Mouse (Mus musculus) cerebellum, adult 2 months (tissue): ENCODE data around the gene St3gal2. TPM values are rescaled to one million over a fixed set of nuclear protein-coding genes. Genes with fewer than 3 reads are reported as not detected.
A peak's percentile ranks its signal among the peaks of the same experiment; 100 is the strongest.
"Not testable (repeated sequence)": the region's sequence is repeated elsewhere in the genome, so short reads cannot be mapped to it uniquely, and the experiment has no call there.

Experiments used
- DNase-seq, 2 experiments: peaks; one replicate each; pipeline ENCODE4 v3.0.0; 2021
- H3K27ac ChIP-seq: fragments of 200-500 bp; 2 replicates; pipeline ENCODE4 v1.5.1; 2012; ENCODE audit warnings: low read length, control low read depth, inconsistent platforms; ENCODE audit not compliant: insufficient read depth
- H3K27me3 ChIP-seq: fragments of 200-500 bp; 2 replicates; pipeline ENCODE4 v1.6.1; 2012; ENCODE audit warnings: inconsistent platforms, mild to moderate bottlenecking, low read length, moderate library complexity; ENCODE audit not compliant: control insufficient read depth, insufficient read depth
- H3K4me1 ChIP-seq: fragments of 200-500 bp; 2 replicates; pipeline ENCODE4 v1.6.1; 2011; ENCODE audit warnings: low read length; ENCODE audit not compliant: control insufficient read depth, insufficient read depth
- H3K4me3 ChIP-seq: fragments of 200-500 bp; replicated peaks from 2 replicates; pipeline ENCODE3; 2011; ENCODE audit warnings: mild to moderate bottlenecking, low read depth, low read length, control low read depth; ENCODE audit not compliant: insufficient read depth
- CTCF ChIP-seq: fragments of 200-500 bp; IDR thresholded peaks from 2 replicates; pipeline ENCODE4 v1.5.1; 2011; ENCODE audit warnings: low read depth, mild to moderate bottlenecking, control low read depth, low read length, moderate library complexity, borderline replicate concordance; ENCODE audit not compliant: insufficient read depth
- POLR2A ChIP-seq: fragments of 200-500 bp; IDR thresholded peaks from 2 replicates; pipeline ENCODE4 v1.6.1; 2011; ENCODE audit warnings: low read length, control low read depth, borderline replicate concordance; ENCODE audit not compliant: insufficient read depth
- WGBS: fragments of 180-500 bp; shearing (Covaris S2); methylation state at CpG from one replicate; pipeline ENCODE4 v1.1.7; 2018; 5-methylcytosine and 5-hydroxymethylcytosine counted together
- polyA plus RNA-seq: library from polyadenylated mRNA; depleted of rRNA; stranded (reverse); fragments of >200 nt; gene quantifications from 2 replicates; pipeline ENCODE4 v1.2.3, GENCODE M21; 2012

Gene St3gal2
- polyA plus RNA-seq, 1 experiment: 81.1 TPM

DNA sequence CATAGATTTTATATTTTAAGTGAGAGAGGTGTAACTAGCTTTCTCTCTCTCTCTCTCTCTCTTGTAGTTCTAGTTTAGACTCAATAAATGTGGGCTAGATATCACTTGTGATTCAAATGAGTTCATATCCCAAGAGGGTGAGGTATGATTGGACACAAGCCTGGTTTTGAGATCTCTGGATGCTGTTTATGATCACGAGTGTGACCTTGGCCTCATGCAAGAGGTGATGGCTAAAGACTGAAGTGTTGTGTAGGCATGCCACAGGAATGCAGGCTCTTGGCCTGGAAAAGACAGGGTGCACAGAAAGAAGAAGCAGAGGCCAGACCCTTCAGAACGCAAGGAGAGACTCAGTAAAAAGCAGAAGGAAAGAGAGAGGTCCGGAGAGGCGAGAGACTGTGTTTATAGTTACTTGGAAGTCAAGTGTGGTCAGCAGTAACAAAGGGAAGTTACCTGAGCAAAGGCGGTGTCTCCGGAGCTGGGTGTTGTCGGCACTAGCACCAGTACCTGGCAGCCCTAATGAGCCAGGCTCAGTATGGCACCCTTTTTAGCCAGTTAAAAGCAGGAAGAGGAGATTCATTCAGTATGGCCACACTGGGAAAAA, 24.7 kb downstream of the St3gal2 start:
- WGBS: 76% methylated on average over 7 of the region's 7 CpGs

GRCm38 (mm10) chr8:110945716-110946115, 26.0 kb downstream of the St3gal2 start:
- TF ChIP-seq CTCF (no peak), POLR2A (no peak)
- Histone ChIP-seq H3K4me1 (peaks cover 41% of the 10 kb centered on the region), H3K27ac (no peak overlapping the region), H3K27me3 (no peaks in the 10 kb centered on the region), H3K4me3 (no peak overlapping the region)
- 54% methylated on average over 4 of the region's 4 CpGs for WGBS
- DNase-seq: no peak

More for the DNA sequence above, 24.7 kb downstream of the St3gal2 start:
- no peak for DNase-seq
- no peak for TF ChIP-seq CTCF
- TF ChIP-seq POLR2A: no peak
- no peak overlapping the region for H3K4me3 ChIP-seq
- H3K27me3 ChIP-seq: no peaks in the 10 kb centered on the region
- H3K4me1 ChIP-seq: peaks cover 40% of the 10 kb centered on the region
- no peak overlapping the region for H3K27ac ChIP-seq

GRCm38 (mm10) chr8:110950065-110950484, 30.4 kb downstream of the St3gal2 start:
- 40% methylated on average over 17 of the region's 17 CpGs for WGBS
- DNase-seq: peak in 1 of 2 experiments; percentile 47
- Histone ChIP-seq H3K27ac (peak overlapping the region; percentile 63), H3K27me3 (no peaks in the 10 kb centered on the region), H3K4me1 (peaks cover 29% of the 10 kb centered on the region), H3K4me3 (no peak overlapping the region)
- TF ChIP-seq POLR2A: no peak
- no peak for TF ChIP-seq CTCF

GRCm38 (mm10) chr8:110954776-110955175, 35.1 kb downstream of the St3gal2 start:
- Histone ChIP-seq H3K27ac (no peak overlapping the region), H3K4me1 (peaks cover 40% of the 10 kb centered on the region), H3K4me3 (no peak overlapping the region), H3K27me3 (no peaks in the 10 kb centered on the region)
- no peak for DNase-seq
- no peak for TF ChIP-seq POLR2A
- TF ChIP-seq CTCF: no peak
- 69% methylated on average over 8 of the region's 8 CpGs for WGBS

GRCm38 (mm10) chr8:110956619-110957450, 37.1 kb downstream of the St3gal2 start:
- H3K27ac ChIP-seq: peak overlapping the region; percentile 99
- WGBS: 11% methylated on average over 15 of the region's 15 CpGs
- H3K27me3 ChIP-seq: no peaks in the 10 kb centered on the region
- peaks cover 37% of the 10 kb centered on the region for H3K4me1 ChIP-seq
- peak overlapping the region; percentile 67 for H3K4me3 ChIP-seq
- TF ChIP-seq CTCF (no peak), POLR2A (no peak)
- DNase-seq: peak; percentile 79 to 80

DNA sequence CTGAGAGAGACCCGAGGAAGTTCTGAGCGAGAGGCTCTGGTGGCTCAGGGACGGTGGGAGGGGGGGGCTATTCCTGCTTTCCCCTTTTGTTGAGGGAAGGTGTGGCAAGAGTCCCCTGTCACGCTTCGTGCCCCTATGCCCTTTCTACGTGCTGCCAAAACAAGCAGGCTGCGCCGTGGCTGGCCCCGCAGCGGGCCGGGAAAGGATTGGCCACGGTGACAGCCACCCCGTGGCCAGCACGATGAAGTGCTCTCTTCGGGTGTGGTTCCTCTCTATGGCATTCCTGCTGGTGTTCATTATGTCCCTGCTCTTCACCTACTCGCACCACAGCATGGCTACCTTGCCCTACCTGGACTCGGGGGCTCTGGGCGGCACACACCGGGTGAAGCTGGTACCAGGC, 37.7 kb downstream of the St3gal2 start:
- peak overlapping the region; percentile 67 for H3K4me3 ChIP-seq
- H3K4me1 ChIP-seq: peaks cover 42% of the 10 kb centered on the region
- WGBS: 9% methylated on average over 19 of the region's 19 CpGs
- no peaks in the 10 kb centered on the region for H3K27me3 ChIP-seq
- TF ChIP-seq POLR2A (peak; percentile 65; the same call in 1 of the 2 replicates), CTCF (peak; percentile 58)
- peak in 1 of 2 experiments; percentile 85 for DNase-seq
- peak overlapping the region; percentile 99 for H3K27ac ChIP-seq

- WGBS: 25% methylated on average over 5 of the region's 5 CpGs
- DNase-seq: peak; percentile 54 to 62
Observed at GRCm38 (mm10) chr8:110958135-110958534, 38.4 kb downstream of the St3gal2 start.

GRCm38 (mm10) chr8:110958553-110958952, 38.8 kb downstream of the St3gal2 start:
- DNase-seq: not testable (repeated sequence)
- 41% methylated on average over 7 of the region's 7 CpGs for WGBS
- H3K27ac ChIP-seq: peak overlapping the region; percentile 99

More at GRCm38 (mm10) chr8:110958135-110958534, 38.4 kb downstream of the St3gal2 start:
- H3K27me3 ChIP-seq: no peaks in the 10 kb centered on the region
- peaks cover 42% of the 10 kb centered on the region for H3K4me1 ChIP-seq
- TF ChIP-seq POLR2A (no peak), CTCF (no peak)
- H3K4me3 ChIP-seq: peak overlapping the region; percentile 67
- peak overlapping the region; percentile 99 for H3K27ac ChIP-seq

More at GRCm38 (mm10) chr8:110958553-110958952, 38.8 kb downstream of the St3gal2 start:
- not testable (repeated sequence) for H3K27me3 ChIP-seq
- Histone ChIP-seq H3K4me1 (peaks cover 42% of the 10 kb centered on the region), H3K4me3 (peak overlapping the region; percentile 68)
